Mouse (Mus musculus) v-Abl transformed pro-B cells (cell line): ENCODE results near the gene Cbr4.

Experiments used
- in situ Hi-C, 2 experiments: fragments of 400-800 bp; cut with MboI; formaldehyde crosslinking; loops; one replicate each; pipeline ENCODE4 v1.15.1; 2025; ENCODE audit not compliant: unreplicated experiment in 2 of 2

Cbr4 gene

GRCm38 (mm10) chr8:61480260-61480967 is 7.1 kb upstream of the Cbr4 start:
- in situ Hi-C loops: loop anchor here (5.0 to 25.0 kb wide), 7 partner anchors 193 to 593 kb away; partner anchors contain the start of genes Hpf1 (in 2 of the 2) and Nek1 (in 1 of the 2)

- in situ Hi-C loops: loop anchor here (5.0 to 25.0 kb wide), 5 partner anchors 202 to 600 kb away; partner anchors contain the start of genes Hpf1 (in 2 of the 2) and Sh3rf1 (in 1 of the 2)
Observed at GRCm38 (mm10) chr8:61486923-61487529, 508 bp upstream of the Cbr4 start.

GRCm38 (mm10) chr8:61488631-61489030 is 1.1 kb downstream of the Cbr4 start:
- in situ Hi-C loops: loop anchor here (5.0 to 25.0 kb wide), 5 partner anchors 204 to 601 kb away; partner anchors contain the start of genes Hpf1 (in 2 of the 2) and Sh3rf1 (in 1 of the 2)

GRCm38 (mm10) chr8:61497110-61497509 is 9.6 kb downstream of the Cbr4 start:
- in situ Hi-C loops: loop anchor here (25.0 kb wide), 1 partner anchor 610 kb away; the partner anchor contains the start of gene Hpf1 (in 2 of the 2)

- in situ Hi-C loops: loop anchor here (25.0 kb wide), 1 partner anchor 612 kb away; the partner anchor contains the start of gene Hpf1 (in 2 of the 2)
Observed at GRCm38 (mm10) chr8:61499035-61499434, 11.5 kb downstream of the Cbr4 start.

- in situ Hi-C loops: loop anchor here in 1 of 2 experiments (25.0 kb wide), 1 partner anchor 889 kb away; no protein-coding TSS in a partner anchor
Observed at GRCm38 (mm10) chr8:61500914-61501313, 13.4 kb downstream of the Cbr4 start.

- in situ Hi-C loops: loop anchor here in 1 of 2 experiments (25.0 kb wide), 1 partner anchor 890 kb away; no protein-coding TSS in a partner anchor
Observed at GRCm38 (mm10) chr8:61502277-61502676, 14.7 kb downstream of the Cbr4 start.

GRCm38 (mm10) chr8:61515110-61515930 is 27.8 kb downstream of the Cbr4 start:
- in situ Hi-C loops: loop anchor here (5.0 to 25.0 kb wide), 5 partner anchors 131 to 903 kb away; no protein-coding TSS in a partner anchor

GRCm38 (mm10) chr8:61515931-61516744 is 28.6 kb downstream of the Cbr4 start:
- in situ Hi-C loops: loop anchor here (5.0 to 25.0 kb wide), 5 partner anchors 131 to 904 kb away; no protein-coding TSS in a partner anchor

GRCm38 (mm10) chr8:61516745-61517501 is 29.4 kb downstream of the Cbr4 start:
- in situ Hi-C loops: loop anchor here (5.0 to 25.0 kb wide), 5 partner anchors 132 to 905 kb away; no protein-coding TSS in a partner anchor

GRCm38 (mm10) chr8:61517502-61518185 is 30.1 kb downstream of the Cbr4 start:
- in situ Hi-C loops: loop anchor here (5.0 to 25.0 kb wide), 5 partner anchors 133 to 905 kb away; no protein-coding TSS in a partner anchor

- in situ Hi-C loops: loop anchor here in 1 of 2 experiments (25.0 kb wide), 1 partner anchor 910 kb away; no protein-coding TSS in a partner anchor
Observed at GRCm38 (mm10) chr8:61522132-61522531, 34.6 kb downstream of the Cbr4 start.

- in situ Hi-C loops: loop anchor here in 1 of 2 experiments (25.0 kb wide), 1 partner anchor 1015 kb away; the partner anchor contains the start of genes Aadat and Gm10283
Observed at GRCm38 (mm10) chr8:61527037-61527436, 39.5 kb downstream of the Cbr4 start.

- in situ Hi-C loops: loop anchor here in 1 of 2 experiments (25.0 kb wide), 1 partner anchor 1016 kb away; the partner anchor contains the start of genes Aadat and Gm10283
Observed at GRCm38 (mm10) chr8:61528197-61528596, 40.7 kb downstream of the Cbr4 start.

- in situ Hi-C loops: loop anchor here in 1 of 2 experiments (25.0 kb wide), 1 partner anchor 1016 kb away; the partner anchor contains the start of genes Aadat and Gm10283
Observed at GRCm38 (mm10) chr8:61528642-61529041, 41.1 kb downstream of the Cbr4 start.

- in situ Hi-C loops: loop anchor here in 1 of 2 experiments (25.0 kb wide), 1 partner anchor 1020 kb away; the partner anchor contains the start of genes Aadat and Gm10283
Observed at GRCm38 (mm10) chr8:61531944-61532795, 44.6 kb downstream of the Cbr4 start.
